Mouse (Mus musculus): ENCODE measurements around the gene Cdca7l.

Cdca7l gene

GRCm38 (mm10) chr12:117809327-117810017 is 5.4 kb downstream of the Cdca7l start:
- DNase-seq: no peak

DNA sequence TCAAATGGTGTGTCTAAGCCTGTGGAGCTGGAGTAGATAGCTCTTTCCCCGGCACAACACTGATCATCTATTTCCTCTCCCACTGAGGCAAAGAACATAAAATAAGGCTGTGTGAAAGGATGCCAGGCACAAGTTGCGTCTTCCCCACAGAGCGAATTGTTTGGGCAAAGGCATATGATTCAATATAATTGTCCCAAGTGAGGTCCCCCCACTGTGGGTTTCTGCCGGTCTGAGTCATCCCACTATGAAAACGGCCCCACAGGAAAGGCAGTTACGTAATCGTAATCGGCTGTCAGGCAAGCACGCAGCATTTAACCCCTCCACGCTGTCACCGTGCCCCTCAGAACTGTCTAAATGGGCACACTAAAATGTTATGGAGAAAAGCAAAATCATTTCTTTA is 6.0 kb downstream of the Cdca7l start:
- no peak for DNase-seq

GRCm38 (mm10) chr12:117820138-117820858 is 16.2 kb downstream of the Cdca7l start:
- peak in 1 of 2 experiments; percentile 33 for DNase-seq

DNA sequence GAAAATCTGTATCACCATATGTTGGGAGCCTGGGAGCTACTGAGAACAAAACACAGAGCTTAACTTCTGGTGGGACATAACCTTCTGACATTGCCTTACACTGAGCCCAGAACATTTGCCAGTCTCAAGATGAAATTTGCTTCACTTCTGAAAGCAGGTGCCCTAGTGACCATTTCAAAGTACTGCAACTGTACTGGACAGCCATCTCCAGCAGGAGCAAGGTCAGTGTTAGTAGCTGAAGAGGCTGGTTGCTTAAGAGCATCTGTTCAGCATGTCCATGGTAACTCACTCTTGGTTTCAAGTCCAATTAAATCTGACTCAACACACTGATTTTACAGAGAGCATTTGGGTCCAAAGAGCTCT is 16.8 kb downstream of the Cdca7l start:
- DNase-seq: no peak

DNA sequence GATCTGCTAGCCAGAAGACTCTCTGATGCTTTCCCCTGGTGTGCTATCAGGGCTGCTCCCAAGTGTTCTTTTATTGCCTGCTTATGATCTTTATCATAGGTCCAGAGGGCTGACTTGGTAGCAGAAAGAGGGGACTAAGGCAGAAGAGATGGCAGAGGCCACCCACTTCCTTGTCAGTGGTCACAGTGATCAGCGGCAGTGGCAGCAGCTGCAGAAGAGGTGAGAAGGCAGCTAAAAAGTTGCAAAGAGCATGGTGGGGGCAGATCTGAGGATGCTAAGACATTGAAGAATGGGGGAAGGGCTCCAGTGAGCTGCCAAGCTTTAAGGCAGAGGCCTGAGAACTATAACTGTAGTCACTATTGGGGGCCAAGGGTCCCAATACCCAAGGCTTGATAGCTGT is 17.3 kb downstream of the Cdca7l start:
- no peak for DNase-seq

DNA sequence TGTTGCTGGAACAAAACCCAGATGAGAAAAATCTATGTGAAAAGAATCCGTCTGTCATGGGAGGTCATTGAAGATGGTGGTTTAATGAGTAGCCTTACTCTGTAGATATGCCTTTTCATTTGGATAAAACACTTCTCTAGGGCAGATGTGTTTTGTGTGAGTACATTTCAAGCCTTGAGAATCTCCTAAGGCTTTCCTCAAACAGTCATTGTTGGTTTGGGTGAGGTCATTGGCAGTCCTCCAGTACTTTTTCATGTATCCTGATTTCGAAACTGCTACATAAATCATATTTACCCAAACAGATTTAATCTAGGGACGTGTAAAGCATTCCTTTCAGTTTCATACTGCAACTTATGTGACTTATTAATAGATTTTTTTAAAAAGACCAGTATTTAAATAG is 24.3 kb downstream of the Cdca7l start:
- no peak for DNase-seq

- DNase-seq: no peak
Observed at GRCm38 (mm10) chr12:117831351-117831961, 27.4 kb downstream of the Cdca7l start.

GRCm38 (mm10) chr12:117832190-117832589 is 28.1 kb downstream of the Cdca7l start:
- DNase-seq: no peak

GRCm38 (mm10) chr12:117834652-117835051 is 30.6 kb downstream of the Cdca7l start:
- no peak for DNase-seq

DNA sequence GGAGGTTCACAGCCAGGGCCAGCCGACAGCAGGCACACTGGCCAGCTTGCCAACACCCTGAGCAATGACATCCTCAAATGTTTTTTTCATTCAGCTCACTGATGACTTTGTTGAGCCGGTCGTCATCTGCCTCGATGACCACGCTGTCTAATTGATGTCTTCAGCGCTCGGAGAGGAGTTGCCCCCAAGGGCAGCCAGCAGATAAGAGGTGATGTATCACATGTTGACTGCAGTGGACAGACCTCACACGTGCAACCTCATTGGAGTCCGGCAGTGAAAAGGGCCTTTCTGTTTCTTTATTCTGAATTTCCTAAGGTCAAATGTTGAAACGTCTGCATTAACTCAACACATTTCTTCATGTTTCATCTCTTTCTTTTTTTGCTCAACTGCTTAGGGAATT is 31.3 kb downstream of the Cdca7l start:
- DNase-seq: no peak

GRCm38 (mm10) chr12:117837376-117837775 is 33.3 kb downstream of the Cdca7l start:
- no peak for DNase-seq

GRCm38 (mm10) chr12:117840705-117841104 is 36.6 kb downstream of the Cdca7l start:
- no peak for DNase-seq

- no peak for DNase-seq
Observed at GRCm38 (mm10) chr12:117842676-117843075, 38.6 kb downstream of the Cdca7l start.

- peak; percentile 67 to 75 for DNase-seq
Observed at GRCm38 (mm10) chr12:117843302-117844074, 39.4 kb downstream of the Cdca7l start.

DNA sequence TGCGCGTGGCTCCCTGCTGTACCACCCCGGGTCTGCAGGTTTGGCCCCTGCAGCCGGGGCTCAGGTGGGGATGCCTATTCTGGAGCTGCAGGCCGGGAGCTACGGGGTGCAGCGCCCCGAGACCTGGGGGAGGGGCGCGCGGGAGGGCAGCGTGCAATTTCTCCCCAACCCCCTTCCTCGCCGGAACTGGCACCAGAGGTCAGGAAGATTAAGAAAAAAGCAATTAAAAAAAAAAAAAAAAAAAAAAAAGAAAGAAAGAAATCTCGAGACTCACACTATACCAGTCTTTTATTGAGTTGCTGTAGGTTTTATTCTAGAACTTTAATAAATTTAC is 40.0 kb downstream of the Cdca7l start:
- DNase-seq: no peak

GRCm38 (mm10) chr12:117844917-117845316 is 40.8 kb downstream of the Cdca7l start:
- DNase-seq: no peak

DNA sequence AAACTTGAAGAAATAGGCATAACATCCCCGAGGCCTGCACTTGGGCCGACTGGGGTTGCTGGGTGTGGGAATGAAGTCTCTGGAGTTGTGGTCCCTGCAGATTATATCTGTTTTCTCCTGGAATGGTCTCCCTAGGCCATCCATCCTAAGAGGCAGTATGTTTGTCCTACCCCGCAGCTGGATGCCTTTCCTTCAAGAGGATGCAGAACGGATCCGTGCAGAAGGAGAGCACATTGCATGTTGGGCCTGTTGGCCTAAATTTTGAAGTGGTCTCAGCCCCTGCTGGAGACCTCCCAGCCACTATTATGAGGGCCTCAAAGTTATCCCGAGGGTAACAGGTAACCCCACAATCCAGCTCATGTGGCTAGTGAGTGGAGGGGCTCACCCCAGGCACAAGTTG is 44.5 kb downstream of the Cdca7l start:
- DNase-seq: no peak

- DNase-seq: no peak
Observed at GRCm38 (mm10) chr12:117850472-117850871, 46.4 kb downstream of the Cdca7l start.

GRCm38 (mm10) chr12:117853316-117853715 is 49.2 kb downstream of the Cdca7l start:
- DNase-seq: peak; percentile 74 to 78

- no peak for DNase-seq
Observed at GRCm38 (mm10) chr12:117857023-117857422, 52.9 kb downstream of the Cdca7l start.

DNA sequence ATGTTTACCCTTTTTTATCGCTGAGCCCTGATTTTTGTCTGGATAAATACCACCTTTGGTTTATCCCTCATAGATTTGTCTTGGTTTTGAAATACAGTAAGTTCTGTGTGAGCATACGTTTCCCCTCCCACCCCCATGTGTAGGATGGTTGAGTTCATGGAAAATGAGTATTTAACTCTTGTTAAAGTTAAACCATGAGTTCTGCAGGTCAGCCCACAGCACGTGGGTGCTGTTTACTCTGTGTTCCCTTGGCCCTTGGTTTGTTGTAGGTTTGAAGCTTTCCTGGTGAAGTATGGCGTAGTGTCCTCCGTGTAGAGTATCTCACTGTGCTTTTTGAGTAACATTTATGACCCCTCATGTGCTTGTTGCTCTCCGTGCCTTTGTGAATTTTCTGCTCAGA is 53.8 kb downstream of the Cdca7l start:
- no peak for DNase-seq

DNA sequence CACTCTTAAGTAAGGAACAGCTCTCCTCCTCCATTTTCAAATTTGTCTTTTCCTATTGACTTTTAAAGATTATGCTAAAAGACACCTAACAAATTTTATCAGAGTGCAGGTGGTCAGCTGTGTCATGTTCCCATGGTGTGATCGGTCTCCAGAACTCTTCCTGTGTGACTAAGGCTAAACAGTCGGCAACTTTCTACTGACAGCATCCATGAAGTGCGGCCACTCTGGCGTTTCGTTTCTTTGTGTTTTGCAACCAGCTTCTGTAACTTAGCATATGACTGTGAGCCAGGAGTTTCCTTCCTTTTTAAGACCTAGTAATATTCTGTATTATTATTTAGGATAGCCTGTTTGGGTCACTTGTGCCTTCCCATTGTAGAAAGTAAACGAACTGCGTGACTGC is 56.8 kb downstream of the Cdca7l start:
- no peak for DNase-seq

- no peak for DNase-seq
Observed at GRCm38 (mm10) chr12:117861249-117861648, 57.2 kb downstream of the Cdca7l start.

GRCm38 (mm10) chr12:117862655-117863054 is 58.6 kb downstream of the Cdca7l start:
- no peak for DNase-seq

Measured in cerebellum, postnatal 14 days (tissue).